ENCODE assay signal across 8 mouse cellular contexts in genomic region chr11:120101036-120101435, GRCm38 (mm10). TPM values are rescaled to one million over a fixed set of nuclear protein-coding genes. Genes with fewer than 3 reads are reported as not detected.
DNase-seq lines count a peak whose midpoint lies in the region; ATAC-seq lines count a peak whose summit lies in the region.

No protein-coding gene starts in this region.

- peak; percentile 79 for DNase-seq in forebrain, embryonic 11.5 days (ENCODE audit: low spot score)
- peak; percentile 87 for DNase-seq in brain, adult 2 months (ENCODE audit: low read depth, low spot score)
- peak; percentile 81 for DNase-seq in forebrain, embryonic 14.5 days (ENCODE audit: low spot score)
- peak; percentile 81 for DNase-seq in hindbrain, embryonic 14.5 days (ENCODE audit: low spot score)
- DNase-seq in left cerebral cortex, postnatal 25 days (ENCODE audit: low spot score in 2 of 2) = peak; percentile 67 to 78
- peak; percentile 51 to 76 for DNase-seq in spleen, postnatal 10 days (ENCODE audit: low spot score in 2 of 2)

- H3K9ac ChIP-seq in forebrain, embryonic 11.5 days (ENCODE audit: low read length) = no peak overlapping the region
- H3K9ac ChIP-seq in forebrain, embryonic 12.5 days = no peak overlapping the region
- H3K9ac ChIP-seq in forebrain, embryonic 14.5 days (ENCODE audit: low read length) = no peak overlapping the region
- no peak overlapping the region for H3K9ac ChIP-seq in hindbrain, embryonic 14.5 days
- no peak overlapping the region for H3K9ac ChIP-seq in midbrain, embryonic 15.5 days

- no peak overlapping the region for H3K4me3 ChIP-seq in forebrain, embryonic 11.5 days (ENCODE audit: low read depth, low read length)
- no peak overlapping the region for H3K4me3 ChIP-seq in forebrain, embryonic 12.5 days (replicated peaks)
- no peak overlapping the region for H3K4me3 ChIP-seq in forebrain, embryonic 14.5 days (ENCODE audit: low read depth, low read length)
- no peak overlapping the region for H3K4me3 ChIP-seq in hindbrain, embryonic 14.5 days (replicated peaks; ENCODE audit: low read length)
- H3K4me3 ChIP-seq in midbrain, embryonic 15.5 days = no peak overlapping the region

- intact Hi-C loops in left cerebral cortex, postnatal 25 days (cut with DNase I) = loop anchor here (2.0 to 5.0 kb wide), 2 partner anchors 89 to 188 kb away; partner anchors contain the start of gene Chmp6

- ATAC-seq in forebrain, embryonic 11.5 days (replicated peaks; ENCODE audit: low FRiP score) = no peak
- ATAC-seq in forebrain, embryonic 12.5 days (ENCODE audit: low FRiP score) = no peak
- ATAC-seq in forebrain, embryonic 14.5 days = no peak
- no peak for ATAC-seq in hindbrain, embryonic 14.5 days (ENCODE audit: low FRiP score)
- no peak for ATAC-seq in midbrain, embryonic 15.5 days (replicated peaks)

- H3K4me2 ChIP-seq in forebrain, embryonic 11.5 days (ENCODE audit: low read depth, low read length, severe bottlenecking) = no peak overlapping the region
- H3K4me2 ChIP-seq in forebrain, embryonic 12.5 days = no peak overlapping the region
- H3K4me2 ChIP-seq in forebrain, embryonic 14.5 days (ENCODE audit: low read length) = no peak overlapping the region
- H3K4me2 ChIP-seq in hindbrain, embryonic 14.5 days (replicated peaks) = no peak overlapping the region
- no peak overlapping the region for H3K4me2 ChIP-seq in midbrain, embryonic 15.5 days

- no peak overlapping the region for H3K27ac ChIP-seq in forebrain, embryonic 11.5 days (ENCODE audit: low read depth, low read length)
- no peak overlapping the region for H3K27ac ChIP-seq in forebrain, embryonic 12.5 days
- no peak overlapping the region for H3K27ac ChIP-seq in forebrain, embryonic 14.5 days (ENCODE audit: low read depth, low read length)
- H3K27ac ChIP-seq in hindbrain, embryonic 14.5 days = peak overlapping the region; percentile 48
- peak overlapping the region; percentile 51; the same call in 1 of the 2 replicates for H3K27ac ChIP-seq in midbrain, embryonic 15.5 days

- H3K27me3 ChIP-seq in forebrain, embryonic 11.5 days (ENCODE audit: control insufficient read depth, insufficient read depth, low read length) = no peaks in the 10 kb centered on the region
- H3K27me3 ChIP-seq in forebrain, embryonic 12.5 days = no peaks in the 10 kb centered on the region
- H3K27me3 ChIP-seq in forebrain, embryonic 14.5 days (replicated peaks; ENCODE audit: control insufficient read depth, insufficient read depth, low read length) = no peaks in the 10 kb centered on the region
- no peaks in the 10 kb centered on the region for H3K27me3 ChIP-seq in hindbrain, embryonic 14.5 days (ENCODE audit: control insufficient read depth, insufficient read depth, low read length)
- H3K27me3 ChIP-seq in midbrain, embryonic 15.5 days (replicated peaks) = no peaks in the 10 kb centered on the region

- no peaks in the 10 kb centered on the region; the same call in 1 of the 2 replicates for H3K36me3 ChIP-seq in forebrain, embryonic 11.5 days (ENCODE audit: control insufficient read depth, insufficient read depth, low read length)
- H3K36me3 ChIP-seq in forebrain, embryonic 12.5 days (replicated peaks) = peaks cover 37% of the 10 kb centered on the region
- peaks cover 37% of the 10 kb centered on the region for H3K36me3 ChIP-seq in forebrain, embryonic 14.5 days (ENCODE audit: control insufficient read depth, insufficient read depth, low read length)
- peaks cover 37% of the 10 kb centered on the region for H3K36me3 ChIP-seq in hindbrain, embryonic 14.5 days (replicated peaks; ENCODE audit: control insufficient read depth, insufficient read depth)
- peaks cover 18% of the 10 kb centered on the region; the same call in 1 of the 2 replicates for H3K36me3 ChIP-seq in midbrain, embryonic 15.5 days (replicated peaks)

- 5% methylated on average over 3 of the region's 3 CpGs for WGBS in forebrain, embryonic 11.5 days
- WGBS in forebrain, embryonic 12.5 days = 6% methylated on average over 3 of the region's 3 CpGs
- WGBS in forebrain, embryonic 14.5 days = 6% methylated on average over 3 of the region's 3 CpGs
- 3% methylated on average over 3 of the region's 3 CpGs for WGBS in hindbrain, embryonic 14.5 days
- under 1% methylated on average over 3 of the region's 3 CpGs for WGBS in midbrain, embryonic 15.5 days

- no peaks in the 10 kb centered on the region for H3K9me3 ChIP-seq in forebrain, embryonic 11.5 days (ENCODE audit: control insufficient read depth, low read length)
- no peaks in the 10 kb centered on the region for H3K9me3 ChIP-seq in forebrain, embryonic 12.5 days
- no peaks in the 10 kb centered on the region for H3K9me3 ChIP-seq in forebrain, embryonic 14.5 days (replicated peaks; ENCODE audit: control insufficient read depth, low read length)
- H3K9me3 ChIP-seq in hindbrain, embryonic 14.5 days (ENCODE audit: control insufficient read depth, low read length) = no peaks in the 10 kb centered on the region
- no peaks in the 10 kb centered on the region for H3K9me3 ChIP-seq in midbrain, embryonic 15.5 days

- H3K4me1 ChIP-seq in forebrain, embryonic 11.5 days (replicated peaks; ENCODE audit: control insufficient read depth, insufficient read depth, low read length) = peaks cover 16% of the 10 kb centered on the region
- H3K4me1 ChIP-seq in forebrain, embryonic 12.5 days = peaks cover 29% of the 10 kb centered on the region
- peaks cover 12% of the 10 kb centered on the region for H3K4me1 ChIP-seq in forebrain, embryonic 14.5 days (ENCODE audit: control insufficient read depth, insufficient read depth, low read length)
- peaks cover 14% of the 10 kb centered on the region for H3K4me1 ChIP-seq in hindbrain, embryonic 14.5 days (replicated peaks; ENCODE audit: control insufficient read depth, insufficient read depth, low read length)
- peaks cover 28% of the 10 kb centered on the region for H3K4me1 ChIP-seq in midbrain, embryonic 15.5 days

RNA-seq across cellular contexts. Expression of gene Ndufaf8, which starts 2.3 kb away (rescaled TPM):
- polyA plus RNA-seq in forebrain, embryonic 11.5 days (2014; fragmentation: Nextera tagmentation; extraction: Ambion mirVana) = 65.2 and 69.9 TPM in 2 replicates
- polyA plus RNA-seq in forebrain, embryonic 12.5 days (2016; fragmentation: Nextera tagmentation; extraction: Ambion mirVana) = 52.5 and 62.0 TPM in 2 replicates
- polyA plus RNA-seq in forebrain, embryonic 14.5 days (2014; fragmentation: Nextera tagmentation; extraction: Ambion mirVana) = 59.8 and 84.8 TPM in 2 replicates
- 47.5 and 62.8 TPM in 2 replicates for polyA plus RNA-seq in hindbrain, embryonic 14.5 days (2014; fragmentation: Nextera tagmentation; extraction: Ambion mirVana)
- 10 to 100 TPM; 32.5 to 36.1 TPM for total RNA-seq in left cerebral cortex, postnatal 25 days (2021)
- polyA plus RNA-seq in midbrain, embryonic 15.5 days (2015; fragmentation: Nextera tagmentation; extraction: Ambion mirVana) = 51.4 and 53.5 TPM in 2 replicates

RNA-seq across cellular contexts. Expression of gene Tepsin, which starts 2.5 kb away (rescaled TPM):
- polyA plus RNA-seq in forebrain, embryonic 11.5 days (2014; fragmentation: Nextera tagmentation; extraction: Ambion mirVana) = 22.0 and 24.8 TPM in 2 replicates
- 17.3 and 20.9 TPM in 2 replicates for polyA plus RNA-seq in forebrain, embryonic 12.5 days (2016; fragmentation: Nextera tagmentation; extraction: Ambion mirVana)
- polyA plus RNA-seq in forebrain, embryonic 14.5 days (2014; fragmentation: Nextera tagmentation; extraction: Ambion mirVana) = 12.4 and 14.6 TPM in 2 replicates
- 17.7 and 20.1 TPM in 2 replicates for polyA plus RNA-seq in hindbrain, embryonic 14.5 days (2014; fragmentation: Nextera tagmentation; extraction: Ambion mirVana)
- total RNA-seq in left cerebral cortex, postnatal 25 days (2021) = 10 to 100 TPM; 14.4 to 15.5 TPM
- polyA plus RNA-seq in midbrain, embryonic 15.5 days (2015; fragmentation: Nextera tagmentation; extraction: Ambion mirVana) = 23.6 and 24.2 TPM in 2 replicates

RNA-seq across cellular contexts. Expression of gene Cep131, which starts 14.4 kb away (rescaled TPM):
- 50.1 and 51.9 TPM in 2 replicates for polyA plus RNA-seq in forebrain, embryonic 11.5 days (2014; fragmentation: Nextera tagmentation; extraction: Ambion mirVana)
- 48.2 and 51.0 TPM in 2 replicates for polyA plus RNA-seq in forebrain, embryonic 12.5 days (2016; fragmentation: Nextera tagmentation; extraction: Ambion mirVana)
- 21.7 and 27.2 TPM in 2 replicates for polyA plus RNA-seq in forebrain, embryonic 14.5 days (2014; fragmentation: Nextera tagmentation; extraction: Ambion mirVana)
- 27.8 and 28.1 TPM in 2 replicates for polyA plus RNA-seq in hindbrain, embryonic 14.5 days (2014; fragmentation: Nextera tagmentation; extraction: Ambion mirVana)
- total RNA-seq in left cerebral cortex, postnatal 25 days (2021) = 10 to 100 TPM; 23.4 to 32.2 TPM
- 35.0 and 35.6 TPM in 2 replicates for polyA plus RNA-seq in midbrain, embryonic 15.5 days (2015; fragmentation: Nextera tagmentation; extraction: Ambion mirVana)

RNA-seq across cellular contexts. Expression of gene Slc38a10, which starts 50.1 kb away (rescaled TPM):
- polyA plus RNA-seq in forebrain, embryonic 11.5 days (2014; fragmentation: Nextera tagmentation; extraction: Ambion mirVana) = 58.3 and 68.2 TPM in 2 replicates
- 88.6 and 91.3 TPM in 2 replicates for polyA plus RNA-seq in forebrain, embryonic 12.5 days (2016; fragmentation: Nextera tagmentation; extraction: Ambion mirVana)
- polyA plus RNA-seq in forebrain, embryonic 14.5 days (2014; fragmentation: Nextera tagmentation; extraction: Ambion mirVana) = 53.6 and 72.5 TPM in 2 replicates
- polyA plus RNA-seq in hindbrain, embryonic 14.5 days (2014; fragmentation: Nextera tagmentation; extraction: Ambion mirVana) = 92.9 and 93.8 TPM in 2 replicates
- total RNA-seq in left cerebral cortex, postnatal 25 days (2021) = 10 to 100 TPM; 82.9 to 88.8 TPM
- 116 and 125 TPM in 2 replicates for polyA plus RNA-seq in midbrain, embryonic 15.5 days (2015; fragmentation: Nextera tagmentation; extraction: Ambion mirVana)

RNA-seq across cellular contexts. Expression of gene Aatk, which starts 54.1 kb away (rescaled TPM):
- 2.8 and 3.5 TPM in 2 replicates for polyA plus RNA-seq in forebrain, embryonic 11.5 days (2014; fragmentation: Nextera tagmentation; extraction: Ambion mirVana)
- polyA plus RNA-seq in forebrain, embryonic 12.5 days (2016; fragmentation: Nextera tagmentation; extraction: Ambion mirVana) = 6.1 and 7.6 TPM in 2 replicates
- 10.9 and 18.3 TPM in 2 replicates for polyA plus RNA-seq in forebrain, embryonic 14.5 days (2014; fragmentation: Nextera tagmentation; extraction: Ambion mirVana)
- polyA plus RNA-seq in hindbrain, embryonic 14.5 days (2014; fragmentation: Nextera tagmentation; extraction: Ambion mirVana) = 45.3 and 49.1 TPM in 2 replicates
- total RNA-seq in left cerebral cortex, postnatal 25 days (2021) = 100 to 1,000 TPM; 189 to 195 TPM
- polyA plus RNA-seq in midbrain, embryonic 15.5 days (2015; fragmentation: Nextera tagmentation; extraction: Ambion mirVana) = 45.3 and 45.5 TPM in 2 replicates

Comparison
In these comparisons a context has a peak if more than half of its experiments do, and no peak if none do; other contexts are left out.
1. H3K27ac ChIP-seq: peak in hindbrain, embryonic 14.5 days (single experiment) and midbrain, embryonic 15.5 days (single experiment); none in forebrain, embryonic 11.5 days (single experiment), forebrain, embryonic 12.5 days (single experiment) and forebrain, embryonic 14.5 days (single experiment).
2. Peak in every context shown above with its lines, with median percentiles within 50 percentile points of each other: DNase-seq.